Mouse (Mus musculus) retina, postnatal 7 days (tissue): ENCODE data around the gene Pik3c2b.
"Not testable (repeated sequence)": the region's sequence is repeated elsewhere in the genome, so short reads cannot be mapped to it uniquely, and the experiment has no call there.

Experiments used
- DNase-seq: peaks from one replicate; pipeline ENCODE4 v3.0.0-alpha.2; 2012; ENCODE audit warnings: low read depth, low spot score

The Pik3c2b gene

GRCm38 (mm10) chr1:133033316-133034090 lies 12.0 kb upstream of the Pik3c2b start:
- DNase-seq, result no peak

DNA sequence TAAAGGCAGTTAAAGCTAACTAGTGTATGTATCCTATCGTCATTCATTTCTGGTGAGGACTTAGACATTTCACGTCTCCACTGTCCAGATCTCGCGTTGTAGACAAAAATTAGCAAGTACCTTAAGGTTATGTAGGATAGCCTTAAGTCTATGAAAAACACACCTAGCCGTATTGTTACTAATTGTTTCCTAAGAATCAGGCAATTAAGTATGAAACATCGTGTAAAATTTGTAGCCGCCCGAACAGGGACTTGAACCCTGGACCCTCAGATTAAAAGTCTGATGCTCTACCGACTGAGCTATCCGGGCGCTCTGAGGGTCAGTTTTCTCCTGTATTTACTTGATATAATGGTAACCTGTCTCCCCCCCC lies 11.4 kb upstream of the Pik3c2b start:
- DNase-seq, result no peak

GRCm38 (mm10) chr1:133034682-133035081 lies 10.8 kb upstream of the Pik3c2b start:
- not testable (repeated sequence) for DNase-seq

- peak; percentile 78 for DNase-seq
These were observed 5.9 kb upstream of the Pik3c2b start for GRCm38 (mm10) chr1:133039505-133039949.

- peak; percentile 65 for DNase-seq
These were observed 484 bp downstream of the Pik3c2b start for GRCm38 (mm10) chr1:133045861-133046440.

DNA sequence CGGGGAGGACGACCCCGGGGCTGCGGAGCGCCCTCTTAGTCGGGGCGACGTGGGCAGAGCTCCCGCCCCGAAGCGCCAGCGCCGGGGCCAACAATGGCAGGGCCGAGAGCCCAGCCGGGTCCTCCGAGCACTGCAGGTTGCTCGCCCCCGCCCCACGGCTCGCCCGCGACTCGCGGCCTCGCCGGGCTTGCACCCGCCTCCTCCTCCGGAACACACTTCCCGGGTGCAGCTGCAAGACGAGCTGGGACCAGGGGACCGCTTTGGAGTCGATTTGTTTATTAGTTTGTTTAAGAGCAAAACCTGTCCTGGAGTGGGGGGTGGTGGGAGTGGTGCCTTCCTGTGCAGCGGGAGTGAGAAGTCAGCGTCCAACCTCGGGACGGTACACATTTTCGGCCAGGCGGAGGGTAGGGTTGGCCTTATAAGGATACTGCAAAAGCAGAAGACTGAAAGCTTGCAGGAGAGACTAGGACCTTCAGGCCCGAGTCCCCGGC lies 1.0 kb downstream of the Pik3c2b start:
- DNase-seq, result no peak

DNA sequence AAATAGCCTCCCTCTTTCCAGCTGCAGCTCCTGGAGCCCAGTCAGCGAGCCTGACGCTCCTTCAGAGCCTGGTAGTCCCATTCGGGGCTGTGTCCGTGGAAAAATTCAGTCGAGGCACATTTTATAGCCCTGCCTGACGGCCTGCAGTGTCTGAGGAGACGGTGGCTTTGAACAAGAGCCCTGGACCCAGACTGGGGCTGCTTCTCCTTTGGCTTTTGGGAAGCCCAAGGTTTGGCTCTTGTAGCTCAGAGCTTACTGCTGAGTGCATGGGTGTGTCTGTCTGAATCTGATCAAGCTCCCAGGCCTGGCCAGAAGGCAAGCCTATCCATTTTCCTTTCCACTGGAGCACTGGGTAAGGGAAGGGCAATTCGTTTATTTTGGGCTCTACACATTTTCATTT lies 2.1 kb downstream of the Pik3c2b start:
- no peak for DNase-seq

DNA sequence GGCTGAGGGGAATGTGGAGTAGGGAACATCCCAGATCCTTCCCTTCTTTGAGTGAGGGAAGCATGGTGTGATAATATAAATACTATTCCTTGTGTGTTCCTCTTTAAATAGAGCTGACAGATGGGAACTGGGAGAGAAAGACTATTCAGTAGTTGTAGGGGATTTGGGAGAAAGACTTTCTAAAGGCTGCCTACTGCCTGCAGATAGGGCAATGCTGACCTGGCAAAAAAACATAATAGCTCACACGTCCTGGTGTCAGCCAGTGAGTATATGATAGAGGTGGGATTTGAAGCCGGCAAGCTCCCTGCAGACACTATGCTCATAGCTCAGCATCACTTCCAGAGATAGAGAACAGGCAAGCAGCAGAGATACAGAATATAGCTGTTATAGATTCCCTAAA lies 3.2 kb downstream of the Pik3c2b start:
- no peak for DNase-seq

DNA sequence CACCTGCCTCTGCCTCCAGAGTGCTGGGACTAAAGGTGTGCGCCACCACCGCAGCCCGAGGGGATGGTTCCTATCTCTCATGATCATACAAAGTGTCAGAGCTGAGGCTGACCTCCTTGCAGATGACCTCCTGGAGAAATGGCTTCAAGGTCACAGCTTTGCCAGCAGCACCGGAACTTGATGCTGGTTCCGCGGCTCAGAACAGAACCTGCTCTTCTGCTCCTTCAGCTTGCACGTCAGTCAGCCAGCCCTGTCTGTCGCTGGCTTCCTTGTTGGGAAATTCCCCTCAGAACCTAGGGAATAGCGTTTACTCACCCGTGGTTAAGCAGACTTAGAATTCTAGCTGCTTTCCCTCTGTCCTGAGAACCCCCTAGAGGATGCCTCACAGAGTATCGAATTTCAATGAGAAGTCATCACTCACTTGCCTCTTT lies 4.5 kb downstream of the Pik3c2b start:
- no peak for DNase-seq

DNA sequence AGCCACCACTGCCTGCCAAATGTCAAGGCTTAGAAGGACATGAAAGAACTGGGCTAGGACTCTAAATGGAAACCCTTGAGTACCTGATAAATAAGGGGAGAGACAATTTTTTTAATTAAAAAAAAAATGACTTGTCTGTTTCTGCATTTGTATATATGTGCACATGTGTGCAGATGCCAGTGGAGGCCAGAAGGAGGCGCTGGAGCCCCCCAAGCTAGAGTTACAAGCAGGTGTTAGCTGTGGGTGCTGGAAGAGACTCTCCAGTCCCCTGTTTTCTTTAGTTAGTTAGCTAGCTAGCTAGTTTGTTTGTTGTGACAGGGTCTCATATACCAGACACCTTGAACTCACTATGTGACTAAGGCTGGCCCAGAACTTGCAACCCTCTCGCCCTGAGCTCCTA lies 6.4 kb downstream of the Pik3c2b start:
- no peak for DNase-seq

DNA sequence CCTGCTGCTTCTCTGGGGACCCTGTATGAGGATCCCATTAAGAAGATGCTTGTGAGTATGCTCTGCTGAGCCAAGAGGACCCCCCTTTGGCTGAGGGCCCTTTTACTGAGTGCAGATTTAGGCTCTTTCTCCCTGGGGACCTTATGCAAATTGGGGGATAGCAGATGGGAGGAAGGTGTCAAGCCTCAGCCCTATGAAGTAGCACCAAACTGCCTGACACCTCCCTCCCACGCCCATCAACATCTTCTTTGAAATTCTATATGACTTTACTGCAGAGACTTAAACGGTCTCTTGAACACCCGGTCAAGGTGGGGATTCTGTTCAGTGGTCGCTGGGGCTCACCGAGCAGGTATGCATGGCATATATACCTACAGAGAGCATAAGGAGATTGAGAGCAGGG lies 7.6 kb downstream of the Pik3c2b start:
- DNase-seq, result no peak

GRCm38 (mm10) chr1:133054326-133054725 lies 8.9 kb downstream of the Pik3c2b start:
- no peak for DNase-seq

- no peak for DNase-seq
These were observed 12.0 kb downstream of the Pik3c2b start for GRCm38 (mm10) chr1:133057345-133058034.

DNA sequence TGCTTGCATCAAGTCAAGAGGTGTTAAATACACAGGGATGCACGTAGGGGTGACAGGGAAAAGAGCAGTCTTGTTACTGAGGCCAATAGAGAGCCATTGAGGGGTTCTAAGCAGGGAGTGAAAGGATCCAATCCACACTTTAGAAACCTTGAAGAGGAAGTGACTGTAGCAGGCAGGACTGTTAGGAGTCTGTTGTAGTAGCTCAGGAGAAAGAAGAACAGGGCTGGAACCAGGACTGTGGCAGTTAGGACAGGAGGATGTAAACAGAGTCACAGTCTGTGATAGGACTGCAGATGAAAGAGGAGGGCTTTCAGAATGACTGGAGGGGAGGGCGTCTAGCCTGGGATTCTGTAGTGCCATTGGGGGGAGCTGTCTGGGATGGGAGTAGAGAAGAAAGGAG lies 14.1 kb downstream of the Pik3c2b start:
- DNase-seq, result no peak

DNA sequence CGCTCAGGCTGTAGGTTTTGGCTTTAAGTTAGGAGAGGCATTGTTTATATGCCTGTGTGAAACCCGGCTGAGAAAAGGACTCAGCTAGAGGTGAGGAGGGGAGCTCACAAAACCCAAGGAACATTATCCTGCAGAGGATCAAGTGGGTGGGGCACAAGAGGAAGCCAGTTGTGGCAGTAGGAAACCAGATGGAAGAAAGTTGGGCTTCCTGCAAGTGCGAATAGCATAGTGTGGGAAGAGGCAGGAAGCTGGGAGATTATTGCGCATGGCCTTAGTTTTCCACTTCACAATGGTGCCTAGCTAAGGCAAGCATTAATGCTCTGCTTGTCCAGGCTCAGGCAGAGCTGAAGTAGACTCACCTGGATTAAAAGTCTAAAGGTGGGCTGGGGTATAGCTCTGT lies 15.2 kb downstream of the Pik3c2b start:
- DNase-seq, result no peak

DNA sequence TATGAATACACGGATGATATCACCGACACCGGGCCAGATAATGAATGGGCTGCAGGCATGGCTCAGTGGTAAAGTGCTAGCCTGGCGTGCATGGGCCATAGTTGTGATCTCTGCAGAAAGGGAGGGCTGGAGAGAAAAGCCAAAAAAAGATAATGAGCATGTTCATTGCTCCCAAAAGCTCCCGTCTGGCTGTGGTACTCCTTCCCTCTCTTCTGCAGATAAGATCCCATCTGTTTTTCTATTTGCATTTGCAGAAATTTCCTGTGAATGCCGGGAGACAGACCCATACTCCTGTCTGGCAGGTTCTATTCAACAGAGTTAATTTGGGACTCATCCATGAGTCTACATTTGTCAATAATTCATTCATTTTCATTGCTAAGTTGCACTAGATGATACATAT lies 17.7 kb downstream of the Pik3c2b start:
- no peak for DNase-seq

DNA sequence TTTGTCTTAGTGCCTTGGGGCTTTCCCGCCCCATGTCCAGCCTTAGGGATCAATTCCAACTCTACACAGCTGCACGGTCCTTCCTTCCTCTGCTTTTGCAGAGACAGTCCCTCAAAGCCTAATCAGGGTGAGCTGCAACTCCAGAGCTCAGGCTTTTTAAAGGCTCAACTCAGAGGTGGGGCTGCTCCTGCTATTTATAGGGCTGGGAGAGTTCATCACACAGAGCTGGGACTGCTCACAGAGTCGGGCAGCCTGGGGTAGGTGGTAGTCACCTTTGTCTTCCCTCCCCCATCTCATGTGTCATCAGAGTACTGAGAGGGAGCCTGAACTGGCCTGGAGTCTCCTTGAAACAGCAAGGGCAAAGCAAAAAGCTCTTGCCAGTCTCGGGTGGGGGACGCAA lies 22.8 kb downstream of the Pik3c2b start:
- DNase-seq, result no peak

GRCm38 (mm10) chr1:133068669-133069274 lies 23.3 kb downstream of the Pik3c2b start:
- no peak for DNase-seq

GRCm38 (mm10) chr1:133069275-133070120 lies 24.0 kb downstream of the Pik3c2b start:
- DNase-seq, result no peak

DNA sequence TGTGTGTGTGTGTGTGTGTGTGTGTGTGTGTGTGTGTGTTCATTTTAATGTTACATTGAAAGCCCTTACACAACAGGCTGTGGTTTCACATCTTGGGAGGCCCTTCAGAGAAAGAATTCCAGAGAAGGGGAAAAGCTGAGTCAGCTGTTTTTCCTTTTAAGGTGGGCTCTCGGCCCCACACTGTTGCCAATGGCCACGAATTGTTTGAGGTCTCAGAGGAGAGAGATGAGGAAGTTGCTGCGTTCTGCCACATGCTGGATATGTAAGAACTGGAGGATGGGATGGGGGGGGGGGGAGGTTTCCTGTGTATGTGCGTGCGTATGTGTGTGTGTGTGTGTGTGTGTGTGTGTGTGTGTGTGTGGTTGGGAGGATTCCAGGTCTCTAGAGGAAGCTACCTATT lies 24.7 kb downstream of the Pik3c2b start:
- no peak for DNase-seq

DNA sequence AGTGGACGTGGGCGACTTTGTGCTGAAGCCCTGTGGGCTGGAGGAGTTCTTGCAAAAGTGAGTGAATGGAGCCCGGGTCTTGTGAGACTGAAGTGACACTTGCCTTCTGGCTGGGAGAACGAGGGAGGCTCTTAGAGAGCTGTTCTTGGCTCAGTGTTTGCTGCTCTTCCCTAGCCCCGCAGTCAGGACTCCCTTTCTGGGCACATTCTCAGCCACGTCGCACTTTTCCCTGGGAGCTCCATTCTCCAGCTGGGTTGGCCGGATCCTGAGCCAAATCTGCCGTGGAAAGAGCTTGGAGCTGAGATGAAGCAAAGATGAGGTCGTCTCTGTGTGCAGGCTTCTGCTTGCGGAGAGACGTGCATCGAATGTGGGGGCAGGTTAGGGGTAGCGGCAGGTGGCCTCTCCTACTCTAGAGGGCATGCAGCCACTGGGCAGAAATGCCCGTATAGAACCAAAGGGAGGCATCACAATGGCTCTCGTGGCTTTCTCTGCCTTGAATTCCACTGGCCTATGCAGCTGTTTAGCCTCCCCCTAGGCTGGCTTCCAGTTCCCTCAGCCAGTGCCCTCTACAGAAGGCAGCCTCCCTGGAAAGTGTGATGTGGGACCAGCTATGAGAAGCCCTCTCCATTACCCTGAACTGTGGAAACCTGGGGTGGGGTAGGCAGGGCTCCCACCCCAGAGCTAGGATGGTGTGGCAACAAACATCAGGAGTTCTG lies 26.4 kb downstream of the Pik3c2b start:
- DNase-seq, result no peak
